Mouse (Mus musculus) bone marrow, adult 2 months (tissue): ENCODE results near the gene Olfr140. TPM values are rescaled to one million over a fixed set of nuclear protein-coding genes. Genes with fewer than 3 reads are reported as not detected.

ENCODE experiments used
- H3K27ac ChIP-seq: fragments of 200-500 bp; 2 replicates; pipeline ENCODE4 v1.5.1; 2012; ENCODE audit warnings: low read depth, mild to moderate bottlenecking, control low read depth, inconsistent platforms, low read length; ENCODE audit not compliant: control insufficient read depth, poor library complexity, insufficient read depth
- H3K4me1 ChIP-seq: fragments of 200-500 bp; 2 replicates; pipeline ENCODE4 v1.6.1; 2011; ENCODE audit warnings: low read length; ENCODE audit not compliant: control insufficient read depth, insufficient read depth
- H3K4me3 ChIP-seq: fragments of 200-500 bp; replicated peaks from 2 replicates; pipeline ENCODE3; 2011; ENCODE audit warnings: mild to moderate bottlenecking, low read depth, low read length, control low read depth; ENCODE audit not compliant: control insufficient read depth
- CTCF ChIP-seq: fragments of 200-500 bp; IDR thresholded peaks from 2 replicates; pipeline ENCODE4 v1.5.1; 2011; ENCODE audit warnings: low read length, control low read depth; ENCODE audit not compliant: control insufficient read depth, insufficient read depth
- POLR2A ChIP-seq: fragments of 200-500 bp; IDR thresholded peaks from 2 replicates; pipeline ENCODE4 v1.6.1; 2011; ENCODE audit warnings: low read depth, mild to moderate bottlenecking, control low read depth, low read length, borderline replicate concordance; ENCODE audit not compliant: control insufficient read depth
- WGBS: fragments of 180-500 bp; shearing (Covaris S2); methylation state at CpG from one replicate; pipeline ENCODE4 v1.1.7; 2018; 5-methylcytosine and 5-hydroxymethylcytosine counted together
- polyA plus RNA-seq: library from polyadenylated mRNA; stranded (reverse); fragments of >200 nt; gene quantifications from 2 replicates; pipeline ENCODE4 v1.2.4, GENCODE M21; 2011; ENCODE audit warnings: low replicate concordance; ENCODE audit not compliant: missing spikeins, insufficient read depth, insufficient read length

The Olfr140 gene
- not detected in 2 replicates for polyA plus RNA-seq

DNA sequence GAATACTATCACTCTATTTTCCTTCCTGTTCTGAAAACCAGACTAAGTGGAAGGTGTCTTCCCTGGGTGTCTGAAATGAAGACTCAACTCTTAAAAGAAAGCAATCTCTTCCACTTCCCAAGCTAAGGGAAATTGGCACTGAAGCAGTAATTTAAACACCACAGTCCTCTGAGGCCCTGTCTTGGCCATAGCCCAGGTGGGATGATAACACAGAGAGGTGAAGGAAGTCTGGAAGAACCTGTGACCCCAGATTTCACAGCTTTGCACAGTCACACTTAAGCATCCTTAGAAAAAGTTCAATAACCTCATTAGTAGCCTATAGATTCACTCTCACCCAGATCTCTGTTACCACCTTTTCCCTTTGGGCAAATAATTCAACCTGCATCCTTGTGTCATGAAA is at the start of gene Olfr140:
Gene Olfr140 (minus strand): TSS at position 101 of the 400 bp plus-strand sequence.
- H3K27ac ChIP-seq = no peak within 1 kb of the TSS
- no peak for TF ChIP-seq CTCF
- TF ChIP-seq POLR2A = no peak
- no peak within 1 kb of the TSS for H3K4me3 ChIP-seq
- H3K4me1 ChIP-seq = no peaks in the 10 kb centered on the region

DNA sequence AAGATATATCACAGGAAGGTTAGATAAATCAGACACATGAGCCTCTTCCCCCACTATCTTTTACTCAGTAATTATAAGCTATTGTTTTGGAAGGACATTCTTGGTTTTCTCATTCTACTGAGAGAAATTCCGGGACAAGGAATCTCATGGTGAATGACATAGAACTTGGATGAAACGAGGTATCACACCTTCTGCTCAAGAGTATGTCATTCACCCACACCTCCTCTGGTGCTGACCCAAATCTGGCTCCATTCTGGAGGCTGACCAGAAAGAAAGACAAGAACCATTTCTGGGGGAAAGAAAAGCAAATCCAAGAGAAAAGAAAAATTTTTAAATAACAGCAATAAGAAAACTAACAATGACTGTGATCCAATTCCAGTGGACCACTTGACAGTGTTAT is 6.7 kb upstream of the Olfr140 start:
- WGBS = 62% methylated on average over 2 of the region's 2 CpGs
- no peak overlapping the region for H3K27ac ChIP-seq
- TF ChIP-seq CTCF = no peak
- TF ChIP-seq POLR2A = no peak
- H3K4me3 ChIP-seq = no peak overlapping the region
- no peaks in the 10 kb centered on the region for H3K4me1 ChIP-seq

DNA sequence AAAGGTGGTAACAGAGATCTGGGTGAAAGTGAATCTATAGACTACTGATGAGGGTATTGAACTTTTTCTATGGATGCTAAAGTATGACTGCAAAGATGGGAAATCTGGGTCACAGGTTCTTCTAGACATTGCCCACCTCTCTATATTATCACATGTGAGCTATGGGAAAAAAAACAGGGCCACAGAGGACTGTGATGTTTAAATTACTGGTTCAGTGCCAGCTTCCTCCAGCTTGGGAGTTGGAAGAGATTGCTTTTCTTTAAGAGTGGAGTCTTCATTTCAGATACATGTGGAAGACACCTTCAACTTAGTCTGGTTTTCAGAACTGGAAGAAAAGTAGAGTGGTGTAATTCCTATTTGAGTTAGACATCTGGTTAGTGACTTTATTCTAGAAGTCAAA is 28.4 kb downstream of the Olfr140 start, which contains the start of gene Olfr1265:
Gene Olfr1265 (plus strand): TSS at position 301 of the 400 bp plus-strand sequence.
- Histone ChIP-seq H3K4me1 (no peaks in the 10 kb centered on the region), H3K27ac (no peak within 1 kb of the TSS), H3K4me3 (no peak within 1 kb of the TSS)
- no peak for TF ChIP-seq CTCF
- TF ChIP-seq POLR2A = no peak

DNA sequence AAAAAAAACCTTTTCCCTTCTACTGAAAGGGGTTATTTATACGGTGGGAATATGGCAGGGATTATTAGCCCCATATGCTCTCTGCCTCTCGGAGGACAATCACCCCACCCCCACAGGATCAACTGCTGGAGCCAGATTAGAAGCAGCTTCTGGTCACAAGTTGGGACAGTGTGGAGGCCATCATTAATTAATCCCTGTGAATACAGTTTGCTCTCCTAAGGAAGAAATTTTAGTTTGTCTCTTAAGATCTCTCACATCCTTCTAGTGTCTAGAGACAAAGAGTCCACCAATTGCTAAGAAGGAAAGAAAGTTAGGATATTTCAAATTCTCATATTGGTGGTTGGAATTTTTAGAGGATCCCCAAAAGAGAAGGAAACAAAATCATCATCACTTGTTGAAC is 37.9 kb downstream of the Olfr140 start, which contains the start of gene Olfr1264:
Gene Olfr1264 (minus strand): TSS at position 101 of the 400 bp plus-strand sequence.
- Histone ChIP-seq H3K27ac (no peak within 1 kb of the TSS), H3K4me1 (no peaks in the 10 kb centered on the region), H3K4me3 (no peak within 1 kb of the TSS)
- TF ChIP-seq CTCF (no peak), POLR2A (no peak)
- 74% methylated on average over 2 of the region's 2 CpGs for WGBS

DNA sequence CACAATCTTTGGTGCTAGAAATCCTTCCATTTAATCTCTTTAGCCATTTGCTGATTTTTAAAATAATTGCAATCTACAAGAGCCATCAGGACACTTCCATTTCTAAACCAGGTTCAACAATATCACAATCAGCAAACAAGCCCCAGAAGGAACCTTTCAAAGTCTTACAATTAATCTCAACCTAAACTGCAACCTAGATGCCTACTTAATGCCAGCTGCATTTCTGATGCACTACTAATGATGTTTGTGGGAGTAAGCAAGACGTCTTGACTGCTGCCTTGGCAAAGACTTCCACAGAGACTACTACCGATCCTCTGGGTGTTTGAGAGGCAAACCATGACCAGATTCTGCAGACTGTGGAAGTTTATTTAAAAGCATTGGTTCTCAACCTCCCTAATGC is 51.6 kb downstream of the Olfr140 start, which contains the start of gene Olfr1263:
Gene Olfr1263 (plus strand): TSS at position 301 of the 400 bp plus-strand sequence.
- H3K4me1 ChIP-seq = no peaks in the 10 kb centered on the region
- WGBS = 79% methylated on average over 2 of the region's 2 CpGs
- no peak within 1 kb of the TSS for H3K27ac ChIP-seq
- no peak within 1 kb of the TSS for H3K4me3 ChIP-seq
- TF ChIP-seq POLR2A (no peak), CTCF (no peak)

DNA sequence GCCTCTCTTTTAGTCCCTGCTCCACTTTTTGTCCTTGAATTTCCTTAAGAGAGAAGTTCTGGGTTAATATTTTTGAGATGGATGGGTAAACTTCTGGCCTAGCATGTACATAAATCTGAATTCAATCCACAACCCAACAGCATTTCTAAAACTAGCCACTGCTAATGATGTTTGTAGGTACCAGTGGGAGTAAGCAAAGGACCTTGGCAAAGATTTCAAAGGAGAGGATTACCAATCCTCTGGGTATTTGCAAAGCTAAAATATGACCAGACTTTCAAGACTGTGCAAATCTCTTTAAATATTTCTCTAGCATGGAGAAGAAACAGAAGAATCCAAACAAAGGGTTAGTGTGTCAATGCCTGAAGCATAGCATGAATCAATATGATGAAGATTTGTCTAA is 63.5 kb downstream of the Olfr140 start, which contains the start of gene Olfr1262:
Gene Olfr1262 (plus strand): TSS at position 301 of the 400 bp plus-strand sequence.
- H3K4me1 ChIP-seq = no peaks in the 10 kb centered on the region
- TF ChIP-seq POLR2A = no peak
- TF ChIP-seq CTCF = no peak
- H3K4me3 ChIP-seq = no peak within 1 kb of the TSS
- H3K27ac ChIP-seq = no peak within 1 kb of the TSS

Other genes with a start within 250 kb of the Olfr140 start
- not detected in 2 replicates for gene Olfr1256, start 222.0 kb downstream of the Olfr140 start, polyA plus RNA-seq
- not detected in 2 replicates for gene Olfr48, start 215.4 kb downstream of the Olfr140 start, polyA plus RNA-seq
- gene Olfr1257, start 185.2 kb downstream of the Olfr140 start, polyA plus RNA-seq = not detected in 2 replicates
- not detected in 2 replicates for gene Olfr1258, start 136.3 kb downstream of the Olfr140 start, polyA plus RNA-seq
- not detected in 2 replicates for gene Olfr1259, start 114.9 kb downstream of the Olfr140 start, polyA plus RNA-seq
- gene Olfr1260, start 89.3 kb downstream of the Olfr140 start, polyA plus RNA-seq = not detected in 2 replicates
- not detected in 2 replicates for gene Olfr1261, start 72.4 kb downstream of the Olfr140 start, polyA plus RNA-seq
- gene Olfr1262, start 63.4 kb downstream of the Olfr140 start, polyA plus RNA-seq = not detected in 2 replicates
- gene Olfr1263, start 51.5 kb downstream of the Olfr140 start, polyA plus RNA-seq = not detected in 2 replicates
- 0.31 TPM in 1 of 2 replicates, not detected in the other for gene Olfr1264, start 38.0 kb downstream of the Olfr140 start, polyA plus RNA-seq
- not detected in 2 replicates for gene Olfr1265, start 28.3 kb downstream of the Olfr140 start, polyA plus RNA-seq
- gene Olfr1269, start 57.8 kb upstream of the Olfr140 start, polyA plus RNA-seq = not detected in 2 replicates
- not detected in 2 replicates for gene Olfr32, start 78.7 kb upstream of the Olfr140 start, polyA plus RNA-seq
- not detected in 2 replicates for gene Olfr1270, start 89.5 kb upstream of the Olfr140 start, polyA plus RNA-seq
- 4.3 and 7.4 TPM in 2 replicates for gene Olfr1506, start 160.9 kb upstream of the Olfr140 start, polyA plus RNA-seq
- gene Olfr142, start 194.0 kb upstream of the Olfr140 start, polyA plus RNA-seq = not detected in 2 replicates
- 0.25 and 0.97 TPM in 2 replicates for gene Olfr1271, start 207.4 kb upstream of the Olfr140 start, polyA plus RNA-seq
- gene Olfr1272, start 229.2 kb upstream of the Olfr140 start, polyA plus RNA-seq = not detected in 2 replicates